In the genomic region with DNA sequence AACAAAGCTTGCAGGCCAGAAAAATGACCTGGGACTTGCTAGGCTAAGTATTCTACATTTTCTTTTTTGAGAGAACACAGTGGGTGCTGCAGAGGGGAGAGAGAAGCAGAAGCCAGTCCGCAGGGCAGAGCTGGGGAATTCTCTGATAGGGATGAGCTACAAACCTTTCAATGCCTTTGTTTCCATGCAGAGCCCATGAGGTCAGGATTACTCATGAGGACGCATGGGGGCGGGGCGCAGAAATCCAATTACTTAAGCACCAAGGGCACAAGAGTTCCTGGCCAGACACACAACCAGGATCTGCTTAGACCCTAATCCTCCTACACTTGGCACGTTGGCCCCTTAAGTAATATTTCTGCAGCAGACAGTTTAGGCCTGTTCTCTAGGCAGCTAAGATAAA, we compare ENCODE assay signal across 10 mouse cellular contexts. TPM values are rescaled to one million over a fixed set of nuclear protein-coding genes. Genes with fewer than 3 reads are reported as not detected.
DNase-seq lines count a peak whose midpoint lies in the region; ATAC-seq lines count a peak whose summit lies in the region.
"Had no signal": no experiment of that assay in that cellular context is flagged by ENCODE, and none has a peak within 500 bp of the region (broad histone marks: within the 10 kb centered on the region; RNA-seq: fewer than 3 reads in every experiment).

No protein-coding gene starts in this region.

- H3K4me1 ChIP-seq in kidney, embryonic 14.5 days (ENCODE audit: control insufficient read depth, insufficient read depth, low read length): peaks cover 25% of the 10 kb centered on the region
- peaks cover 87% of the 10 kb centered on the region for H3K4me1 ChIP-seq in forebrain, embryonic 12.5 days
- H3K4me1 ChIP-seq in neural tube, embryonic 14.5 days (ENCODE audit: control insufficient read depth, insufficient read depth, low read length): peaks cover 49% of the 10 kb centered on the region
- peaks cover 53% of the 10 kb centered on the region for H3K4me1 ChIP-seq in intestine, embryonic 15.5 days (replicated peaks)

- ATAC-seq in kidney, embryonic 14.5 days (ENCODE audit: low FRiP score, low TSS enrichment): no peak
- ATAC-seq in forebrain, embryonic 12.5 days (ENCODE audit: low FRiP score): no peak
- ATAC-seq in neural tube, embryonic 14.5 days (ENCODE audit: low read depth): no peak
- ATAC-seq in intestine, embryonic 15.5 days: no peak

- peak; percentile 47 to 63 for DNase-seq in kidney, postnatal 4 days
- peak; percentile 84 for DNase-seq in adrenal gland, postnatal 10 days
- DNase-seq in layer of hippocampus, adult 11-12 months (ENCODE audit: low spot score): no peak
- no peak for DNase-seq in layer of hippocampus, adult 18-20 months (ENCODE audit: low spot score in 2 of 2)
- DNase-seq: cerebellum, adult 11-12 months had no signal

- no peak overlapping the region for H3K27ac ChIP-seq in kidney, embryonic 14.5 days (ENCODE audit: low read depth, low read length)
- H3K27ac ChIP-seq in forebrain, embryonic 12.5 days: peak overlapping the region; percentile 68
- peak overlapping the region; percentile 57; the same call in 1 of the 2 replicates for H3K27ac ChIP-seq in neural tube, embryonic 14.5 days (ENCODE audit: low read depth, low read length)
- no peak overlapping the region for H3K27ac ChIP-seq in intestine, embryonic 15.5 days
- H3K27ac ChIP-seq: limb, embryonic 15.5 days had no signal

- 63% methylated on average over 5 of the region's 5 CpGs for WGBS in kidney, embryonic 14.5 days
- whole genome bisulfite sequencing in forebrain, embryonic 12.5 days: 5% methylated on average over 5 of the region's 5 CpGs
- 42% methylated on average over 5 of the region's 5 CpGs for whole genome bisulfite sequencing in neural tube, embryonic 14.5 days
- 54% methylated on average over 5 of the region's 5 CpGs for WGBS in intestine, embryonic 15.5 days

- no peaks in the 10 kb centered on the region for H3K9me3 ChIP-seq in kidney, embryonic 14.5 days (ENCODE audit: control insufficient read depth, low read length)
- H3K9me3 ChIP-seq in forebrain, embryonic 12.5 days: no peaks in the 10 kb centered on the region
- no peaks in the 10 kb centered on the region for H3K9me3 ChIP-seq in neural tube, embryonic 14.5 days (ENCODE audit: control insufficient read depth, low read length)
- H3K9me3 ChIP-seq in intestine, embryonic 15.5 days: no peaks in the 10 kb centered on the region
- H3K9me3 ChIP-seq: limb, embryonic 15.5 days had no signal

- no peaks in the 10 kb centered on the region for H3K27me3 ChIP-seq in kidney, embryonic 14.5 days (ENCODE audit: control insufficient read depth, insufficient read depth, low read length)
- H3K27me3 ChIP-seq in forebrain, embryonic 12.5 days: no peaks in the 10 kb centered on the region
- H3K27me3 ChIP-seq in neural tube, embryonic 14.5 days (ENCODE audit: control insufficient read depth, insufficient read depth, low read length): no peaks in the 10 kb centered on the region
- H3K27me3 ChIP-seq in intestine, embryonic 15.5 days (replicated peaks): no peaks in the 10 kb centered on the region
- H3K27me3 ChIP-seq: limb, embryonic 15.5 days had no signal

- no peak overlapping the region for H3K9ac ChIP-seq in kidney, embryonic 14.5 days (ENCODE audit: low read depth, low read length)
- H3K9ac ChIP-seq in forebrain, embryonic 12.5 days: 0 out of 2 replicates have a peak overlapping the region, but pooled peaks have one; percentile 21
- H3K9ac ChIP-seq in neural tube, embryonic 14.5 days (replicated peaks; ENCODE audit: low read depth, low read length): no peak overlapping the region; the same call in 1 of the 2 replicates
- no peak overlapping the region for H3K9ac ChIP-seq in intestine, embryonic 15.5 days
- H3K9ac ChIP-seq: limb, embryonic 15.5 days had no signal

- peaks cover 31% of the 10 kb centered on the region for H3K36me3 ChIP-seq in kidney, embryonic 14.5 days (ENCODE audit: control insufficient read depth, insufficient read depth, low read length)
- peaks cover 23% of the 10 kb centered on the region for H3K36me3 ChIP-seq in forebrain, embryonic 12.5 days (replicated peaks)
- H3K36me3 ChIP-seq in neural tube, embryonic 14.5 days (ENCODE audit: control insufficient read depth, insufficient read depth, low read length): no peaks in the 10 kb centered on the region; the same call in 1 of the 2 replicates
- peaks cover 8% of the 10 kb centered on the region; the same call in 1 of the 2 replicates for H3K36me3 ChIP-seq in intestine, embryonic 15.5 days

- H3K4me2 ChIP-seq in kidney, embryonic 14.5 days (replicated peaks; ENCODE audit: low read depth, low read length): no peak overlapping the region
- no peak overlapping the region for H3K4me2 ChIP-seq in forebrain, embryonic 12.5 days
- H3K4me2 ChIP-seq in neural tube, embryonic 14.5 days (ENCODE audit: low read depth, low read length): no peak overlapping the region
- H3K4me2 ChIP-seq in intestine, embryonic 15.5 days (replicated peaks): no peak overlapping the region
- H3K4me2 ChIP-seq: limb, embryonic 15.5 days had no signal

- H3K4me3 ChIP-seq in kidney, embryonic 14.5 days (ENCODE audit: low read length): no peak overlapping the region
- no peak overlapping the region for H3K4me3 ChIP-seq in forebrain, embryonic 12.5 days (replicated peaks)
- no peak overlapping the region for H3K4me3 ChIP-seq in neural tube, embryonic 14.5 days (ENCODE audit: low read depth, low read length)
- no peak overlapping the region for H3K4me3 ChIP-seq in intestine, embryonic 15.5 days (replicated peaks)
- H3K4me3 ChIP-seq: limb, embryonic 15.5 days had no signal

RNA-seq across cellular contexts. Expression of gene Tet3, which starts 23.7 kb away (rescaled TPM):
- polyA plus RNA-seq in kidney, embryonic 14.5 days (2014; fragmentation: Nextera tagmentation; extraction: Ambion mirVana): 48.6 and 54.9 TPM in 2 replicates
- 10 to 100 TPM; 57.4 to 64.4 TPM for total RNA-seq in adrenal gland, postnatal 10 days (2021)
- polyA plus RNA-seq in forebrain, embryonic 12.5 days (2016; fragmentation: Nextera tagmentation; extraction: Ambion mirVana): 62.7 and 74.3 TPM in 2 replicates
- polyA plus RNA-seq in neural tube, embryonic 14.5 days (2014; fragmentation: Nextera tagmentation; extraction: Ambion mirVana): 47.7 and 67.0 TPM in 2 replicates
- 10 to 100 TPM; 53.2 to 58.7 TPM for total RNA-seq in layer of hippocampus, adult 18-20 months (2021)
- 41.8 and 42.8 TPM in 2 replicates for polyA plus RNA-seq in intestine, embryonic 15.5 days (2015; fragmentation: Nextera tagmentation; extraction: Ambion mirVana)

Comparison
In these comparisons a context has a peak if more than half of its experiments do, and no peak if none do; other contexts are left out.
1. DNase-seq: peak in kidney, postnatal 4 days (2 of 2) and adrenal gland, postnatal 10 days (single experiment); none in layer of hippocampus, adult 11-12 months (single experiment) and layer of hippocampus, adult 18-20 months (0 of 2).
2. H3K27ac ChIP-seq: peak in forebrain, embryonic 12.5 days (single experiment) and neural tube, embryonic 14.5 days (single experiment); none in kidney, embryonic 14.5 days (single experiment) and intestine, embryonic 15.5 days (single experiment).